Mouse (Mus musculus): ENCODE data around the gene Taf1d.

Taf1d gene

DNA sequence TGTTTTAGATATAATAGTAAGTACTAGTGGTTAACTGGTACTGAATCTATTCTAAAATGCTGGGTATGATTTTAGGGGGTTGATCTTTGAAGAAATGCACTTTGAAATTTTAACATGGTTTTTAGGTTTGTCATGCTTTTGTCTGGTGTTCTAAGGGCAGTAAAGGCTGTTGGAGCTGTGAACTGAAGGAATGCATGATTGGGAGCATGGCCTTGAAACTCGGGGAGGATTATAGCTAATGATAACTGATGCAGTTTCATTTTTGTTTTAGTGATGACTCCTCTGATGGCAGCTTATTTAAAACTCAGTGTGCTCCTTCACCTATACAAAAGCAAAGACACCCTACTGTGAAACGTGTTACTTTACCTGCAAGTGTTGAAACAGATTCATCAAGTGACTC lies 2.2 kb downstream of the Taf1d start:
- WGBS: 53% methylated on average over 2 of the region's 2 CpGs

DNA sequence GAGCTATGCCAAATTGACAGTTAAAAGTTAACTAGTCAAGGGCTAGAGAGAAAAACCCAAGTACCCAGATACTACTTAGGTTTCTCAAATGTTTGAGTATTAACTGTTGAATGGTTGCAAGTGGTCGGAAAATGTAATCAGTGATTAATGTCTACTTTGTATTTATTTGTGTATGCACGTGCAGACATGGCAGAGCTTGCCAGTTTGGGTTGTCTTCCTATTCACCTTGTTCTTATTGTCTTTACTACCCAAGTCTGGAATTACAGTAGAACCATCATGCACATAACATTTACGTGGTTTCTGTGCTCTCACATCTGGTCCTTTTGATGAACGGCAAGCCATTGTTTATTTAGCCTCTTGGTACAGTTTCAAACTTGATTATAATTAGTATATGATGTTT lies 3.4 kb downstream of the Taf1d start:
- WGBS: 56% methylated on average over 4 of the region's 4 CpGs

DNA sequence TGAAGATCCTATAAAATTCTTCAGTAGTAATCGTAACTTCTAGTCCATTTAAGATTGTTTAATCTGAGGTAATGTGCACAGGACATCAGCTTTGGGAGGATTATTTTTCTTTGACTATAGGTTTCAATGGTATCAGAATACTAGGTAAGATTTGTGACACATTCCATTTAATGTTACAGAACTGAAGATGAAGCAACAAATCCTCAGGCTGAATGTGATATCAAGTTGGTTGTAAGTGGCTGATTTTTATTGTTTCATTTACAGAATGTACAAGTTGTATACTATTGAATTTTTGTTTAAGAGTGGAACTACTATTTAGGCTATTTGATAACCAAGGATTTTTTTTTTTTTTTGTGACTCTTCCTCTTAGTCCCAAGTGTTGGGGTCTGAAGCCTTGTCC lies 4.2 kb downstream of the Taf1d start:
- 94% methylated on average over 1 of the region's 1 CpGs for WGBS

DNA sequence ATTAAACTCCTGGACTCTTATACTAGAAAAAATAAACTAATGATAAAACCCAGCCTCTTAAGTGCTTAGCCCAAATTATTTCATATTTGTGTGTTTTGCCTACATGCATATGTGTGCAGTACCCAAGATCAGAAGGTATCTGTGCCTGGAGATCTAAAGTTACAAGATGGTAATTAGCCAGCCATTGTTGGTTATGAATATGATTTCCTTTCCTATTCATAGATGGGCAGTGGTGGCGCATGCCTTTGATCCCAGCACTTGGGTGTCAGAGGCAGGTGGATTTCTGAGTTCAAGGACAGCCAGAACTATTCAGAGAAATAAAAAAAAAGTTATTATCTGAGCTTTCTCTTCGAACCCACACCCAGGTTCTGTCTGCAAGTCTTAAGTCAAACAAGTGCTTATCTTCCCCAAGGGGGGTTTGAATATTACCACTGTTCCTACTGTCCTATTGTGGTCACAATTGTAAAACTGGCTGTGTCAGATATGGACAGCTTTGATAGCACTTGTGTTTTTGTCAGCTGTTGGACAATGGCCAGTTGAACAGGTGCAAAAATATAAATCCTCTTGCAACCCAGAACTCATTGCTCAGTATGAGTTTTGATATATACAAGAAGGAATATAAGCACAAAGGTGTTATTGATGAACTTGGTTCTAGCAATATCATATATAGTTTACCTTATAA lies 6.2 kb downstream of the Taf1d start:
- WGBS: 87% methylated on average over 2 of the region's 2 CpGs

DNA sequence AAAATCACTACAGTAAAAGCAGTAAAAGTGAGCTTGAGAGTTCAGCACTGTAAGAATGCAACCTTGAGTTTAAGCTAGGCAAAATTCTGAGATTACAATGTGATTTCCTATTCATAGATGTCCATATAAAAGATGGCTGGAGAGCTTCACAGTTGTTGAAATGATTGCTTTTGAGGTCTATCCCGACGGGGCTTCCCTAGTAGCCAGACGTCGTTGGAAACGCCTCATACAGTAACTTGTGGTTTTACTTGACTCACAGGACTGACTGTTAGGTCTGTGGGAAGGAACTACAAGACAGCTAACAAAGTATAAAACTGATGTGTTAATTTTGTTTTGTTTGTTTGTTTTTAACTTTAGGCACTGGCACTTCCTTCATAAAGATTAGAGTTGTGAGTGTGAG lies 7.6 kb downstream of the Taf1d start:
- 88% methylated on average over 5 of the region's 5 CpGs for WGBS

DNA sequence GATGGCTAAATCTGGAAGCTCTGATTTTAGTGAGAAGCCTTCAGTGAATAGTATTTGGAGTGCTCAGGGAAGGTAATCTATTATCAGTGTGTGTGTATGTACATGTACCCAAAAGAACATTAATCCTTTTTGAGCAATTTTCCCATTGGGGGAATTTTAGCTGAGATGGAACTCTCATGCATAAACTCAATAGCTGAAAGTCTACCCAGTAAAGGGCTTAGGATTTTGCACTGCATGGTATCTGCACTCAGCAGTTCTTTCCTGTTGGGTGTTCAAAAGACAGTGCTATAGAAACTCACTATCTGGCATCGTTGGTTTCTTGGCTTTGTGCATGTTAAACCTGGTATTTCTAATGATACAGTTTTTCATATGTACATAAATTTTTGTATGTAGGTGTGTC lies 8.6 kb downstream of the Taf1d start:
- WGBS: 98% methylated on average over 1 of the region's 1 CpGs

DNA sequence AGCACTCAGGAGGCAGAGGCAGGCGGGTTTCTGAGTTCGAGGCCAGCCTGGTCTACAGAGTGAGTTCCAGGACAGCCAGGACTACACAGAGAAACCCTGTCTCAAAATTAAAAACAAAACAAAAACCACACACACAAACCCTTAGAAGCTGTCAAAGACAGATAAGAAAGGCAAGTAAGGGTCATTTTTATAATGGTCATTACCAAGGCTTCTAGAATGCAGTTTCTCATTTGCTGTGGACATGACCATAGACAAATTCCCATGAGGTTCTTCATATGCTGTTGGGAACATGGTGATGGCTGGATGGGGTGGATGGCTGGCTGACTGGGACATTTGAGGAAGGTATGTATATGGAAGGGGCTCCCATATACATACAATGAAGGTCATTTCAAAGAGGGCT lies 10.3 kb downstream of the Taf1d start:
- 94% methylated on average over 2 of the region's 2 CpGs for WGBS

DNA sequence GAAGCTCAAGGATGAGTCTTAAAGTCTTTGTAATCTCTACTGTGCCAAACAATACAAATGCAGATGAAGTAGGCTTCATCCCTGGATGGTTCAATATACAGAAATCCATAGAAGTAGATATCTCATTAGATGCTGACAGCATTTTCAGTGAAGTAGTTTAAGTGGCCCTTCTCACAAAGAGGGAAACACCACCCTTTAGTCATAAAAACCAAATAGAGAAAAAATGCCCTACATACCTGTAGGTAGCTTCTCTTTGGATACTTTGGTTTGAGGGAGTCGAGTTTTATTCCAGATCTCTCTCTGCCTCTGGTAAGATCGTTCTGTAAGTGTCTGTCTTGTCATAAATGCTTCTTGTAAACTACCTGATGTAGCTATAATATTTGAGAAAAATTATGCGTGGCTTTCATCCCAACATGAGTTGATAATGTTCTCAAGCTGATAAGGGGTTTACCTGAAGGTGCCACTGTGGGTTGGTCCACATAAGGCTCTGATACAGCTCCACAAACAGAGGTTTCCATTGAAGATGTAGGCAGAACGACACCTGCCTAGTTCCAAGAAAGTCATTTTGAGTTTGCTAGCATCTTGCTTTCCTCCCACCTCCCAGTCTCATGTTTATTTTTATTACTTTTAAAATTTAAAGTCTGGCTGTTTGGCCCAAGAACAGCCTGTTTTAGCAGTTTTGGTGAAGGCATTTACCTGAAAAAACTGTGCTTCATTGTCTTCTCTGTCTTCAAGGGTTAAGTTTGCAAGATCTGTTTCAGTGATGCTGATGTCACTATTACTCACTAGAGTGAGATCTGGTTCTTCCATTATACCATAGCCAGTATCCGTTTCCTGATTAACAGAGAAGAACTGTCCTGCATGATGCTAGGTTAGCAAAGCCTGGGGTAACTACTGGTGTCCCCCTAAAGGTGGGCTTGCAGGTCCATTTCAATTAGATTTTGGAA lies 11.5 kb downstream of the Taf1d start:
- 46% methylated on average over 5 of the region's 5 CpGs for WGBS

DNA sequence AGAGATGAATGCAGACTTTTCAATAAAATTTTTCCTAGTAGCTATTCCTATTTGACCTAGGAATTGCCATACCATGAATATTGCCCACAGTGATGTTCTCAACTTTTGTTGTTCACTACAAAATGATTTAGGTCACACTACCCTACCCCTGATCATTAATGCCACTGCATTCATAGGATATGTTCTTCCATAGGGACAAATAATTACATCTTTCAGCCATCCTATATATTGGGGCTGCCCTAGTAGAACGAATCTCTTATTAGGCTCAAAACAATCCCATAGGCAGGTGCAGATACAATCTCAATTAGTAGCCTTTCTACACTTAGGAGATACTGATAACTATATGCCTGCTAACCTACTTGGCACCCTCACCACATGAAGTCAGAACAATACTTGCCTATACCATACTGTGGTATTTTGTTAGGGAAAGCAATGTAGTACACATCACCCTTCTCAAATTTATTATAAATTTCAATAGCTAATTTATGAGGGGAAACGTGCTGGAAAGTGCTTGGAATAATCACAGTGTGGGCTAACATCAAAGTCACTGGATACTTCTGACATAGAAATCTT lies 12.2 kb downstream of the Taf1d start:
- 71% methylated on average over 2 of the region's 2 CpGs for WGBS

DNA sequence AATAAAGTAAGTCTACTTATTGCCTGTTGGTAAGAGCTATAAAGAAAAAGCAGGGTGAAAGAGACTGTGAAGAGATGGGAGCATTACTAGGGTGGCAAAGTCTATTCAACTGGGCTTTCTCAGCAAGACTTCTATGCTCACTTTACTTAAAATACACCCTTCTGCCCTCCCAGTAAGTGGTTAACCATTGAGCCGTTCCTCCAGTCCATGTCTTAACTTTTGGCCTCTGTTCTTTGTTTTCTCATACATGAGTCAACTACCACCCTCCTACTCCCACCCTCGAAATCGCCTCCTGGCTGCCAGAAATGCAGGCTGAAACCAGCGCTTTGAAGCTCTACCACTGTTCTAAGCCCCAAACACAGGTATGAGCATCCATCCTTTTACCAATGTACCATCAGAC lies 31.8 kb downstream of the Taf1d start:
- WGBS: 80% methylated on average over 4 of the region's 4 CpGs

DNA sequence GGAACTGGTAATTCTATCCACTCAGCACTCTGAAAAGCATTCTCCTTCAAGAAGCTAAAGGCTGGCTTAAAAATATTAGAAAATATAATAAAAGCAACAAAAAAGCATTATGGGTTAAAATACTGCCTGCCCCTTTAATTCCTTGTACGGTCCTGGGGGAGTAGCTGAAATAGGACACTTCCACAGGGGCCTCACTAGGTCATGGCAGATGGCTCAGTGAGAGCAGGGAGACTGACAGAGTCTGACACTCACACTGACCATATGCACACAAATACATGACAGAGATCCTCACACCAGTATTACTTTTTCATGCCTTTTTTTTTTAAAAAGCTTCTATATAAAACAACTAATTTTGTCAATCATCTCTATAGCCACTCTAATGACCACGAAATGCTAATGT lies 43.9 kb downstream of the Taf1d start:
- WGBS: 70% methylated on average over 2 of the region's 2 CpGs

DNA sequence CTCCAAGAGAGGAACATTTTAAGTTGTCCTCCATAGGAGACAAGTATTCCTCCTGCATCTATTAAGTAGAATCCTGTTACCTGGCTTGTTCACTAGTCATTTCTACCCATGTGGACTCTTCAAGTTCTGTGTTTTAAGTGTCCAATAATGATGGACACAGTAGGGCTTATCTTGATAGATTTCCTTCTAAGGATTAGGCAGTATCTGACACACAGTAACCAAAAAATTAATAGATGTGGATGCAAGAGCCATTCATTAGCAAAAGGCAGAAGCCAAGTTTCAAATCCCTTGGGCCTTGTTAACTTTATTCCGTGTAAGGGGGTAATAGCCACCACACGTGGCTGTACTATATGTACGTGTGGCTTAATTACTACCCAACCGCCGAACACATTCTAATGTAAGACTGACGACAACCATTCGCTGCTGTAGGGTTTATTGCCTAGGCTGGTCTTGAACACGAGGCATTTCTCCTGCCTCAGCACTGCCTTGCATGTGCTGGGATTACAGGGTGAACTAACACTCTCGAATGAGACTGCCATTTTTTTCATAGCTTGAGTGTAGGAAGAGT lies 51.0 kb downstream of the Taf1d start:
- 2% methylated on average over 9 of the region's 9 CpGs for WGBS

DNA sequence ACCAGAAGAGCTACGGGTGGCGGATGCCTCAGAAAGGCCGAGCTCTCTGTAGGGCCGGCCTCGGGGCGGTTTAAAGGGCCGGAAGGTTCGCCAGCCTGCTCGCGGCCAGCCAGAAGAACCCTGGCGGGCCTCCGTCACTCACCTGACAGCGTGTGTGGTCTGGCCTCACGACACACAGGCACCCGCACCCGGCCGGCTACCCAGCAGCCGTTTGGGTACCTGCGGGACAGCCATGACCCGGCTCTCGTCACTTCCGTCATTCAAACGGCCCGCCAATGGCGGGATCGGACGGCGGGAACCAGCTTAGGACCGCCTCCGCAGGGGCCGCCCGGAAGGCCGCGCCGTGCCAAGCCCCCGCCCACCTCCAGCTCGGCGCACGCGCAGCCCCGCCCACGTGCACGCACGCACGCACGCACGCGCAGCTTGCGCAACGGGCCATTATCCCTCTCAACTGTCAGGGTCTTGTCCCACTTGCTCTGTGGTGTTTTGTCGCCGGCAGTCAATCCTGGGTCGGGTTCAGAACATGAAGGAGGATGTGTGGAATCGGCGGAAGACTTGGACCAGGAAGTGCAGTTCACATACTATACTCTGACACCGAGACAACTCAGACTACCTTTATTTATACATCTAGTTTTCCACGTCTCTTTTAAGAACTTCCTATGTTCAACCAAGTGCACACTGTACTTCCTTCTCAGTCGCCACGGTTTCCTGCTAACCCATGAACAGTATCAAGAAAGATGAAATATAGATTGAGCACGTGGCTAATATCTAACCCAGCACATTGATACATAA lies 51.7 kb downstream of the Taf1d start, which contains the start of gene Cep295:
Gene Cep295 (minus strand): TSS at position 305 of the 792 bp plus-strand sequence.
- 1% methylated on average over 60 of the region's 60 CpGs for WGBS

DNA sequence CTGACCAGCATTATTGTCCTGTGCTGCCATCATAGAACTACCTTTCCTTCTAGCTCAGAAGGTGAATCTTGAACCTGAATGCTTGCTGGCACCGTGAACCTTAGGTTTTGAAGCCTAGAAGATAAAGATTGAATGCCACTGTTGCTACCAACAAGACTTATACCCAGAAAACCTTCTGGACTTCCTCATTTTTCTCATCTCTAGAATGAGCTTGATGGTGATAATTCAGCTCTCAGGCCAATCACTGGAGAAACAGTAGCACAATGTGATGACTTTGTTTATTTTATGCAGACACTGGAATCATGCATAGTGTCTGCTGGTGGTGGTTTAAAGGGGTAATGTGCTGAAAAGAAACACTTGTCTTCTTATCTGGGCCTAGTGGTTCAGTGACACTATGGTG lies 58.8 kb downstream of the Taf1d start:
- 80% methylated on average over 1 of the region's 1 CpGs for WGBS

DNA sequence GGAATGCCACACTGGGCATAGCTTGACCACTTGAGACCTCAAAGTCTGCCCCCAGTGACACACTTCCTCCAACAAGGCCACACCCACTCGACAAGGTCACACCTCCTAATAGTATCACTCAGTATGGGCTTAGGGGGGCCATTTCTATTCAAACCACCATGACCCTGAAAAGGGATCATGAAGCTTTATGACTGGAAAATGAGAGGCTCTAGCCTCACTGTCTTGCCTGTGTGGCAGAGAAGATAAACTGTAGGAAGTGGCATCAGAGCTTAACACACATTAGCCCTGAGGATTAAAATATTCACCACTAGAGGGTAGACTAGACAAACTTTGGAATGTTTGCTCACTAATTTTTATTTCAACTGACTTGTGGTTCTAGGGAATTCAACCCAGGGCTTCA lies 59.8 kb downstream of the Taf1d start:
- WGBS: 93% methylated on average over 1 of the region's 1 CpGs

DNA sequence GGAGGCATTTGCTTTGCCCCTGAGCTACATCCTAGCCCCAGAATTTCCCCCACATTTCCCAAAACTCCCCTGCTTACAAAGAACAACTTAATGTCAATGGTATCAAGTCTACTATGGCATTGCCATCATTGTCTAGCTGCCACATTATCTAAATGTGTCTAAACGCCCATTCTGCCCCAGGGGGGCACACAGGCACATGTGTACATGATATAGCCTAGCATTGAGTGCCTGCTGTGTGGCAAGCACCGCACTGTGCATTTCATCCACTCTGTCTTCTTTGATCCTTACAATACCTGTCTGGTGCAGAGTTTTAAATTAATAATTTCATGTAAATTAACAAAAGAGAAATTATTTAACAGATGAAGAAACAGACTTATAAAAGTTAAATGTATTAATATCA lies 60.2 kb downstream of the Taf1d start:
- 48% methylated on average over 2 of the region's 2 CpGs for WGBS
